Mouse (Mus musculus): ENCODE measurements at regions not wholly inside any gene's neighbourhood (a gene's known extent, or its start where the extent isn't known, plus 50 kb on each side); places are given as distances from the start of the nearest gene placed in this dataset.
A peak's percentile ranks its signal among the peaks of the same experiment; 100 is the strongest.

GRCm38 (mm10) chr2:128265014-128265990 is 139.5 kb downstream of the Bcl2l11 start:
- Histone ChIP-seq H3K27ac (ENCODE audit: low read depth, low read length) (no peak overlapping the region), H3K4me3 (ENCODE audit: low read depth, low read length) (no peak overlapping the region), H3K9ac (no peak overlapping the region), H3K4me2 (ENCODE audit: low read depth) (no peak overlapping the region), H3K9me3 (ENCODE audit: low read length) (no peaks in the 10 kb centered on the region), H3K4me1 (ENCODE audit: insufficient read depth) (no peaks in the 10 kb centered on the region), H3K36me3 (ENCODE audit: insufficient read depth) (no peaks in the 10 kb centered on the region), H3K27me3 (ENCODE audit: insufficient read depth, low read length) (no peaks in the 10 kb centered on the region)
- TF ChIP-seq CTCF (IDR thresholded peaks at IDR 0.05; ENCODE audit: low read depth) = no peak
- WGBS = 32% methylated on average over 9 of the region's 9 CpGs
- ATAC-seq (no peak), DNase-seq (no peak)

GRCm38 (mm10) chr2:128270377-128271129 is 144.7 kb downstream of the Bcl2l11 start:
- WGBS = 82% methylated on average over 9 of the region's 9 CpGs
- Histone ChIP-seq H3K4me1 (ENCODE audit: insufficient read depth) (no peaks in the 10 kb centered on the region), H3K27ac (ENCODE audit: low read depth, low read length) (no peak overlapping the region), H3K27me3 (ENCODE audit: insufficient read depth, low read length) (no peaks in the 10 kb centered on the region), H3K4me2 (ENCODE audit: low read depth) (no peak overlapping the region), H3K36me3 (ENCODE audit: insufficient read depth) (no peaks in the 10 kb centered on the region), H3K9me3 (ENCODE audit: low read length) (no peaks in the 10 kb centered on the region), H3K4me3 (ENCODE audit: low read depth, low read length) (no peak overlapping the region), H3K9ac (no peak overlapping the region)
- no peak for DNase-seq
- no peak for TF ChIP-seq CTCF (IDR thresholded peaks at IDR 0.05; ENCODE audit: low read depth)
- ATAC-seq = no peak

GRCm38 (mm10) chr2:128272789-128273188 is 147.0 kb downstream of the Bcl2l11 start:
- TF ChIP-seq CTCF (IDR thresholded peaks at IDR 0.05; ENCODE audit: low read depth) = no peak
- no peak overlapping the region for H3K27ac ChIP-seq (ENCODE audit: low read depth, low read length)
- H3K4me1 ChIP-seq (ENCODE audit: insufficient read depth) = no peaks in the 10 kb centered on the region
- H3K4me3 ChIP-seq (ENCODE audit: low read depth, low read length) = no peak overlapping the region
- H3K36me3 ChIP-seq (ENCODE audit: insufficient read depth) = no peaks in the 10 kb centered on the region
- WGBS = 32% methylated on average over 7 of the region's 7 CpGs
- no peak for DNase-seq
- no peak overlapping the region for H3K9ac ChIP-seq
- no peak overlapping the region for H3K4me2 ChIP-seq (ENCODE audit: low read depth)
- ATAC-seq = no peak
- H3K27me3 ChIP-seq (ENCODE audit: insufficient read depth, low read length) = no peaks in the 10 kb centered on the region
- H3K9me3 ChIP-seq (ENCODE audit: low read length) = no peaks in the 10 kb centered on the region

GRCm38 (mm10) chr2:128273292-128273691 is 147.5 kb downstream of the Bcl2l11 start:
- ATAC-seq (no peak), DNase-seq (no peak)
- TF ChIP-seq CTCF (IDR thresholded peaks at IDR 0.05; ENCODE audit: low read depth) = no peak
- H3K4me1 ChIP-seq (ENCODE audit: insufficient read depth) = no peaks in the 10 kb centered on the region
- no peak overlapping the region for H3K4me2 ChIP-seq (ENCODE audit: low read depth)
- no peak overlapping the region for H3K4me3 ChIP-seq (ENCODE audit: low read depth, low read length)
- H3K27ac ChIP-seq (ENCODE audit: low read depth, low read length) = no peak overlapping the region
- no peak overlapping the region for H3K9ac ChIP-seq
- H3K9me3 ChIP-seq (ENCODE audit: low read length) = no peaks in the 10 kb centered on the region
- no peaks in the 10 kb centered on the region for H3K36me3 ChIP-seq (ENCODE audit: insufficient read depth)
- H3K27me3 ChIP-seq (ENCODE audit: insufficient read depth, low read length) = no peaks in the 10 kb centered on the region
- WGBS = 61% methylated on average over 4 of the region's 4 CpGs

GRCm38 (mm10) chr2:128276337-128276736 is 150.5 kb downstream of the Bcl2l11 start:
- H3K9me3 ChIP-seq (ENCODE audit: low read length) = no peaks in the 10 kb centered on the region
- H3K27me3 ChIP-seq (ENCODE audit: insufficient read depth, low read length) = no peaks in the 10 kb centered on the region
- no peak for TF ChIP-seq CTCF (IDR thresholded peaks at IDR 0.05; ENCODE audit: low read depth)
- no peaks in the 10 kb centered on the region for H3K4me1 ChIP-seq (ENCODE audit: insufficient read depth)
- no peak overlapping the region for H3K9ac ChIP-seq
- no peak overlapping the region for H3K4me2 ChIP-seq (ENCODE audit: low read depth)
- 94% methylated on average over 5 of the region's 5 CpGs for WGBS
- no peaks in the 10 kb centered on the region for H3K36me3 ChIP-seq (ENCODE audit: insufficient read depth)
- no peak for DNase-seq
- no peak for ATAC-seq
- H3K27ac ChIP-seq (ENCODE audit: low read depth, low read length) = no peak overlapping the region
- H3K4me3 ChIP-seq (ENCODE audit: low read depth, low read length) = no peak overlapping the region

- ATAC-seq (no peak), DNase-seq (peak; percentile 37)
- no peak overlapping the region for H3K4me2 ChIP-seq (ENCODE audit: low read depth)
- no peaks in the 10 kb centered on the region for H3K36me3 ChIP-seq (ENCODE audit: insufficient read depth)
- no peak for TF ChIP-seq CTCF (IDR thresholded peaks at IDR 0.05; ENCODE audit: low read depth)
- no peak overlapping the region for H3K27ac ChIP-seq (ENCODE audit: low read depth, low read length)
- H3K4me3 ChIP-seq (ENCODE audit: low read depth, low read length) = no peak overlapping the region
- no peak overlapping the region for H3K9ac ChIP-seq
- H3K27me3 ChIP-seq (ENCODE audit: insufficient read depth, low read length) = no peaks in the 10 kb centered on the region
- H3K4me1 ChIP-seq (ENCODE audit: insufficient read depth) = no peaks in the 10 kb centered on the region
- 32% methylated on average over 4 of the region's 4 CpGs for WGBS
- H3K9me3 ChIP-seq (ENCODE audit: low read length) = no peaks in the 10 kb centered on the region
These were observed 151.7 kb downstream of the Bcl2l11 start for GRCm38 (mm10) chr2:128277387-128278123.
